Comparison of ENCODE assay signal across 8 mouse cellular contexts in genomic region chr5:138193771-138194727, GRCm38 (mm10). TPM values are rescaled to one million over a fixed set of nuclear protein-coding genes. Genes with fewer than 3 reads are reported as not detected.
DNase-seq lines count a peak whose midpoint lies in the region; ATAC-seq and TF ChIP-seq lines count a peak whose summit lies in the region.

Gene Mblac1, plus strand, starts transcription at chr5:138194314.

- peak within 1 kb of the TSS; percentile 84 for H3K27ac ChIP-seq in forebrain, embryonic 16.5 days (ENCODE audit: low read length)
- peak within 1 kb of the TSS; percentile 66 for H3K27ac ChIP-seq in lung, postnatal 0 days (ENCODE audit: low read length)

- WGBS in forebrain, embryonic 16.5 days = 5% methylated on average over 49 of the region's 54 CpGs
- WGBS in lung, postnatal 0 days = 5% methylated on average over 54 of the region's 54 CpGs

- peaks cover 20% of the 10 kb centered on the region for H3K4me1 ChIP-seq in G1E (ENCODE audit: insufficient read depth, low read depth, low read length)
- H3K4me1 ChIP-seq in forebrain, embryonic 16.5 days (replicated peaks; ENCODE audit: control insufficient read depth, insufficient read depth, low read length) = peaks cover 11% of the 10 kb centered on the region
- peaks cover 4% of the 10 kb centered on the region; the same call in 1 of the 2 replicates for H3K4me1 ChIP-seq in lung, postnatal 0 days (ENCODE audit: insufficient read depth, low read depth, low read length)

- H3K9me3 ChIP-seq in G1E (replicated peaks) = no peaks in the 10 kb centered on the region
- no peaks in the 10 kb centered on the region for H3K9me3 ChIP-seq in forebrain, embryonic 16.5 days (ENCODE audit: control insufficient read depth, low read length)
- no peaks in the 10 kb centered on the region for H3K9me3 ChIP-seq in lung, postnatal 0 days (ENCODE audit: low read length)

- peaks cover 7% of the 10 kb centered on the region; the same call in 1 of the 2 replicates for H3K27me3 ChIP-seq in G1E (ENCODE audit: insufficient read depth, low read length)
- no peaks in the 10 kb centered on the region for H3K27me3 ChIP-seq in forebrain, embryonic 16.5 days (replicated peaks; ENCODE audit: control insufficient read depth, insufficient read depth, low read length)
- no peaks in the 10 kb centered on the region for H3K27me3 ChIP-seq in lung, postnatal 0 days (replicated peaks; ENCODE audit: insufficient read depth, low read length)

- H3K4me2 ChIP-seq in forebrain, embryonic 16.5 days (ENCODE audit: low read length) = peak within 1 kb of the TSS; percentile 80
- peak within 1 kb of the TSS; percentile 86 for H3K4me2 ChIP-seq in lung, postnatal 0 days (replicated peaks; ENCODE audit: low read depth, low read length)

- no peak for TF ChIP-seq CTCF in G1E (IDR thresholded peaks at IDR 0.05; ENCODE audit: low read depth, low read length)
- TF ChIP-seq CTCF in lung, postnatal 0 days (IDR thresholded peaks at IDR 0.05) = no peak; the same call in 1 of the 2 replicates

- peak; percentile 50 for DNase-seq in G1E (ENCODE audit: low spot score)
- DNase-seq in cerebellum, adult 11-12 months = peak; percentile 88
- DNase-seq in heart, postnatal 4 days = peak; percentile 86
- peak; percentile 78 for DNase-seq in layer of hippocampus, adult 9-11 months
- peak; percentile 90 for DNase-seq in lung, postnatal 0 days (ENCODE audit: low spot score)
- DNase-seq in ovary, postnatal 14 days (ENCODE audit: low spot score) = peak; percentile 79
- peak; percentile 84 for DNase-seq in thymus, postnatal 14 days

- H3K4me3 ChIP-seq in G1E (ENCODE audit: low read depth, low read length) = peak within 1 kb of the TSS; percentile 83
- H3K4me3 ChIP-seq in forebrain, embryonic 16.5 days (replicated peaks; ENCODE audit: low read length) = peak within 1 kb of the TSS; percentile 66
- H3K4me3 ChIP-seq in lung, postnatal 0 days (ENCODE audit: low read depth, low read length) = peak within 1 kb of the TSS; percentile 70

- 0 out of 2 replicates have a peak, but pooled peaks have one; percentile 21 for TF ChIP-seq EP300 in lung, postnatal 0 days (IDR thresholded peaks at IDR 0.05)

- ATAC-seq in G1E (ENCODE audit: extremely low read depth, insufficient number of reproducible peaks, low FRiP score, poor library complexity, severe bottlenecking) = peak; percentile 61
- peak; percentile 82 for ATAC-seq in forebrain, embryonic 16.5 days
- peak; percentile 90 for ATAC-seq in lung, postnatal 0 days

- H3K9ac ChIP-seq in forebrain, embryonic 16.5 days (replicated peaks; ENCODE audit: low read depth, low read length) = peak within 1 kb of the TSS; percentile 86
- peak within 1 kb of the TSS; percentile 64 for H3K9ac ChIP-seq in lung, postnatal 0 days (replicated peaks; ENCODE audit: low read depth)

- peaks cover 45% of the 10 kb centered on the region for H3K36me3 ChIP-seq in G1E (replicated peaks)
- no peaks in the 10 kb centered on the region; the same call in 1 of the 2 replicates for H3K36me3 ChIP-seq in forebrain, embryonic 16.5 days (ENCODE audit: control insufficient read depth, insufficient read depth)
- H3K36me3 ChIP-seq in lung, postnatal 0 days (ENCODE audit: insufficient read depth, low read length) = no peaks in the 10 kb centered on the region

RNA-seq across cellular contexts. Expression of gene Mblac1, which starts in this region (rescaled TPM):
- 1.7 and 2.1 TPM in 2 replicates for total RNA-seq in G1E (2014; fragmentation: Nextera tagmentation)
- total RNA-seq in G1E (2017) = 3.8 and 4.2 TPM in 2 replicates
- polyA plus RNA-seq in G1E (2012) = 2.5 TPM in 2 replicates
- polyA plus RNA-seq in forebrain, embryonic 16.5 days (2015; fragmentation: Nextera tagmentation; extraction: Ambion mirVana) = 12.9 and 13.2 TPM in 2 replicates
- 1 to 10 TPM; 4.3 to 4.6 TPM for total RNA-seq in heart, postnatal 4 days (2021)
- polyA plus RNA-seq in lung, postnatal 0 days (2015; fragmentation: Nextera tagmentation; extraction: Ambion mirVana) = 6.3 and 6.7 TPM in 2 replicates

Comparison
In these comparisons a context has a peak if more than half of its experiments do, and no peak if none do; other contexts are left out.
1. Peak in every context shown above with its lines: DNase-seq, ATAC-seq, H3K4me3 ChIP-seq and H3K27ac ChIP-seq.